Comparison of ENCODE assay signal across 13 mouse cellular contexts in the genomic region with DNA sequence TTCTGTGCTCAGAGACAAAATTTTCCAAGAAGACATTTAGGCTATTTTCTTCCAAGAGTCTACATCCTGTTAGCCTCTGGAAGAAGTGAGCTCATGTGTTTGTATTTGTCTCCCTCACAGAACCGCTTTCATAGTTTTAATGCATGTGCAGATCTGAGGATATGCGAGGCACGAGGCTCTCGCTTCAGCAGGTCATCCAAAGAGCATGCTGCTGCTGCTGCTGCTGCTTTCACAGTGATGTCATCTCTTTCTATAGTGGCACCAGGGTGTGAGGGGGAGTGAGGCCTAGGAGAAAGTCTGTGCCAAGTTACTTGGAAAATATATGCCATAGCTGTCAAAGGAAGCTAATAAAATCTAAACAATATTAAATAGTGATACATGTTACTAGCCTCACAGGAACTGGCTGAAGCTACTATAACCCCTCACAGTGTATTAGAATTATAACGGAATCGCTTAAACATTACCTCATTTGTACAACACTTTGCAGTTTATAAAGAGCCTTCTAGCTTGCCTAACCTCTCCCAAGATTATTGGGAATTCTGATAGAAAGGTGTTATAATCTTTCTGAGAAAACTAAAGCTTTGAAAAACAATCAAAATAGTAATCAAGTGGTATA.
DNase-seq lines count a peak whose midpoint lies in the region; ATAC-seq lines count a peak whose summit lies in the region.
"Had no signal": no experiment of that assay in that cellular context is flagged by ENCODE, and none has a peak within 500 bp of the region (broad histone marks: within the 10 kb centered on the region; RNA-seq: fewer than 3 reads in every experiment).

No protein-coding gene starts in this region.

- peak overlapping the region; percentile 46; the same call in 1 of the 2 replicates for H3K9ac ChIP-seq in heart, embryonic 14.5 days (ENCODE audit: low read length)
- no peak overlapping the region for H3K9ac ChIP-seq in lung, embryonic 15.5 days
- H3K9ac ChIP-seq in stomach, embryonic 16.5 days (ENCODE audit: low read length), result no peak overlapping the region
- H3K9ac ChIP-seq: limb, embryonic 12.5 days; neural tube, embryonic 15.5 days had no signal

- no peaks in the 10 kb centered on the region for H3K36me3 ChIP-seq in heart, embryonic 14.5 days (ENCODE audit: control insufficient read depth, insufficient read depth, low read length)
- no peaks in the 10 kb centered on the region for H3K36me3 ChIP-seq in lung, embryonic 15.5 days
- H3K36me3 ChIP-seq in stomach, embryonic 16.5 days (ENCODE audit: control insufficient read depth, insufficient read depth, low read length), result no peaks in the 10 kb centered on the region
- H3K36me3 ChIP-seq: limb, embryonic 12.5 days; neural tube, embryonic 15.5 days had no signal

- WGBS in heart, embryonic 14.5 days, result 21% methylated on average over 6 of the region's 6 CpGs
- WGBS in lung, embryonic 15.5 days, result 23% methylated on average over 6 of the region's 6 CpGs
- 35% methylated on average over 6 of the region's 6 CpGs for WGBS in stomach, embryonic 16.5 days

- H3K4me3 ChIP-seq in heart, embryonic 14.5 days (ENCODE audit: control insufficient read depth in 1 of 2, insufficient read depth in 1 of 2, low read depth in 1 of 2, low read length in 2 of 2), result no peak overlapping the region
- no peak overlapping the region for H3K4me3 ChIP-seq in lung, embryonic 15.5 days
- H3K4me3 ChIP-seq in stomach, embryonic 16.5 days (replicated peaks; ENCODE audit: low read length), result no peak overlapping the region
- H3K4me3 ChIP-seq: limb, embryonic 12.5 days; neural tube, embryonic 15.5 days had no signal

- H3K9me3 ChIP-seq in heart, embryonic 14.5 days (ENCODE audit: control insufficient read depth, low read length), result no peaks in the 10 kb centered on the region
- no peaks in the 10 kb centered on the region for H3K9me3 ChIP-seq in lung, embryonic 15.5 days
- H3K9me3 ChIP-seq in stomach, embryonic 16.5 days (replicated peaks; ENCODE audit: control insufficient read depth, low read length), result no peaks in the 10 kb centered on the region
- H3K9me3 ChIP-seq: limb, embryonic 12.5 days; neural tube, embryonic 15.5 days had no signal

- peak; percentile 63; the same call in 1 of the 2 replicates for ATAC-seq in heart, embryonic 14.5 days (ENCODE audit: insufficient number of reproducible peaks, insufficient read depth, low FRiP score, low read depth)
- ATAC-seq in lung, embryonic 15.5 days (ENCODE audit: borderline replicate concordance, extremely low read depth, low FRiP score, low TSS enrichment), result peak; percentile 76; the same call in 1 of the 2 replicates
- ATAC-seq in stomach, embryonic 16.5 days (ENCODE audit: insufficient read depth, low FRiP score), result peak; percentile 88
- ATAC-seq: forebrain, embryonic 16.5 days; inflammation-experienced regulatory T-cells, adult 6 months had no signal

- no peak for DNase-seq in heart, postnatal 25 days (ENCODE audit: low spot score)
- no peak for DNase-seq in lung, postnatal 25 days (ENCODE audit: low spot score)
- peak; percentile 24 for DNase-seq in heart, postnatal 4 days
- no peak for DNase-seq in gastrocnemius, postnatal 14 days
- DNase-seq: adrenal gland, postnatal 14 days; right cerebral cortex, postnatal 14 days had no signal

- peak overlapping the region; percentile 36 to 87 for H3K27ac ChIP-seq in heart, embryonic 14.5 days (replicated peaks in 1 of 2; ENCODE audit: control insufficient read depth in 1 of 2, insufficient read depth in 1 of 2, low read depth in 2 of 2, low read length in 2 of 2)
- H3K27ac ChIP-seq in lung, embryonic 15.5 days, result no peak overlapping the region
- peak overlapping the region; percentile 58 for H3K27ac ChIP-seq in stomach, embryonic 16.5 days (ENCODE audit: low read length)
- H3K27ac ChIP-seq: neural tube, embryonic 15.5 days had no signal

- H3K4me2 ChIP-seq in heart, embryonic 14.5 days (ENCODE audit: low read length), result no peak overlapping the region
- H3K4me2 ChIP-seq in lung, embryonic 15.5 days, result no peak overlapping the region
- no peak overlapping the region for H3K4me2 ChIP-seq in stomach, embryonic 16.5 days (ENCODE audit: low read depth, low read length)
- H3K4me2 ChIP-seq: limb, embryonic 12.5 days; neural tube, embryonic 15.5 days had no signal

- peaks cover 14 to 26% of the 10 kb centered on the region in 2 experiments for H3K4me1 ChIP-seq in heart, embryonic 14.5 days (ENCODE audit: control insufficient read depth in 2 of 2, insufficient read depth in 2 of 2, low read length in 2 of 2)
- peaks cover 10% of the 10 kb centered on the region; the same call in 1 of the 2 replicates for H3K4me1 ChIP-seq in lung, embryonic 15.5 days
- peaks cover 11% of the 10 kb centered on the region; the same call in 1 of the 2 replicates for H3K4me1 ChIP-seq in stomach, embryonic 16.5 days (ENCODE audit: control insufficient read depth, insufficient read depth, low read length)
- H3K4me1 ChIP-seq: neural tube, embryonic 15.5 days had no signal

- no peaks in the 10 kb centered on the region for H3K27me3 ChIP-seq in heart, embryonic 14.5 days (ENCODE audit: control insufficient read depth, insufficient read depth, low read length)
- no peaks in the 10 kb centered on the region for H3K27me3 ChIP-seq in lung, embryonic 15.5 days
- no peaks in the 10 kb centered on the region for H3K27me3 ChIP-seq in stomach, embryonic 16.5 days (ENCODE audit: control insufficient read depth, insufficient read depth, low read length)
- H3K27me3 ChIP-seq: limb, embryonic 12.5 days; neural tube, embryonic 15.5 days had no signal

- intact Hi-C loops in heart, postnatal 25 days (cut with DNase I), result no loop called here
- intact Hi-C loops in gastrocnemius, postnatal 14 days (cut with DNase I; ENCODE audit: low total_unique reads), result no loop called here
